Mouse (Mus musculus): ENCODE results near the gene Zan. TPM values are rescaled to one million over a fixed set of nuclear protein-coding genes. Genes with fewer than 3 reads are reported as not detected.

Gene Zan
- polyA plus RNA-seq, 2 experiments: 0.06 to 0.19 TPM

DNA sequence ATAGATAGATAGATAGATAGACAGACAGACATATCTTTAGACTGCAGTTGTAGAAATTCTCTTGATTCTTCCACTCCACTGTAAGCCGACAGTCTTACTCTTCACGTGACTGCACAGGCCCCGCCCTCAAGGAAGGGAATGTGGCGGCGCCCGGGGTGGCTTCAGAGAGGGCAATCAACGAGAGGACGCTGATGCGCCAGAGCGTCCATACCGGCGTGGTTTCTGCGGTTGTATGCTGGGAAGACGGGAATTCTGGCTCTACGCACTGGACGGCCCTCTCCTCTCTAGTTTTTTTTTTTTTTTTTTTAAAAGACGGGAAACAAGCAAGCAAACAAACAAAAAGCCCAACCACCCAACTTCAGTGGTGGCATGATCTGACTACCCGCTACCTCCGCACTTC lies 138.6 kb downstream of the Zan start:
- Histone ChIP-seq H3K4me3 (ENCODE audit: insufficient read depth in 1 of 2, low read depth in 2 of 2, low read length in 2 of 2) (peak overlapping the region; percentile 56 to 82), H3K9me3 (ENCODE audit: control insufficient read depth, low read length) (no peaks in the 10 kb centered on the region), H3K36me3 (replicated peaks; ENCODE audit: control insufficient read depth, insufficient read depth, low read depth) (no peaks in the 10 kb centered on the region), H3K9ac (replicated peaks) (peak overlapping the region; percentile 67), H3K4me2 (ENCODE audit: low read depth) (peak overlapping the region; percentile 83), H3K27ac (no peak overlapping the region), H3K27me3 (ENCODE audit: control insufficient read depth, insufficient read depth, low read length) (no peaks in the 10 kb centered on the region), H3K4me1 (replicated peaks; ENCODE audit: control insufficient read depth in 2 of 2, insufficient read depth in 2 of 2, low read length in 1 of 2) (peaks cover 2 to 20% of the 10 kb centered on the region in 2 experiments; a peak in 2 of 4 replicates)
- peak; percentile 66 for ATAC-seq (ENCODE audit: insufficient read depth)
- DNase-seq (ENCODE audit: low read depth in 3 of 3, low spot score in 3 of 3): peak; percentile 55 to 71 (median 65)
- under 1% methylated on average over 19 of the region's 19 CpGs for WGBS (ENCODE audit: insufficient replicate concordance)
- no peak for TF ChIP-seq CTCF (IDR thresholded peaks at IDR 0.05; ENCODE audit: low read depth)
- TF ChIP-seq EP300 (IDR thresholded peaks at IDR 0.05; ENCODE audit: low read depth): no peak

DNA sequence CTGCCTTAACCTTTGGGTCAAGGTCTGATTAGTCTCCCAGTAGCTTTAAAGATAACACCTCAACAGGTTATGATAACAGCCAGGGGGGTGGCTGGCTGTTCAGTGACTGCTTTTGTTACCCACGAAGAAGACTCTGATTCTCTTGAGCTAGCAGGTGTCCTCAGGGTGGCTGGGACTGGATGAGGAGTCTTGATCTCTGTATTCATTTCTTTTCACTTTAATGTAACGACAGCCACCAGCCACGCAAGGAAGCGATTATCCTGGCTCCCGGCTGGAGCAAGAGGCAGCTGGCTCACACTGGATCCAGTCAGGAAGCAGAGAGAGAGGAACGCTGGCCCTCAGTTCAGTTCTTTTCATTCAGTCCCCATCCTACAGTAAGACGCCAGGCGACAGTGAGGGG lies 139.7 kb downstream of the Zan start:
- 68% methylated on average over 8 of the region's 8 CpGs for WGBS (ENCODE audit: insufficient replicate concordance)
- no peak overlapping the region; the same call in 1 of the 2 replicates for H3K4me2 ChIP-seq (ENCODE audit: low read depth)
- H3K36me3 ChIP-seq (replicated peaks; ENCODE audit: control insufficient read depth, insufficient read depth, low read depth): no peaks in the 10 kb centered on the region
- no peak overlapping the region for H3K4me3 ChIP-seq (ENCODE audit: insufficient read depth in 1 of 2, low read depth in 2 of 2, low read length in 2 of 2)
- no peak overlapping the region for H3K27ac ChIP-seq
- H3K4me1 ChIP-seq (replicated peaks; ENCODE audit: control insufficient read depth in 2 of 2, insufficient read depth in 2 of 2, low read length in 1 of 2): peaks cover 2 to 24% of the 10 kb centered on the region in 2 experiments; a peak in 2 of 4 replicates
- no peak for ATAC-seq (ENCODE audit: insufficient read depth)
- H3K27me3 ChIP-seq (ENCODE audit: control insufficient read depth, insufficient read depth, low read length): no peaks in the 10 kb centered on the region
- H3K9me3 ChIP-seq (ENCODE audit: control insufficient read depth, low read length): no peaks in the 10 kb centered on the region
- no peak overlapping the region for H3K9ac ChIP-seq (replicated peaks)
- no peak for DNase-seq (ENCODE audit: low read depth in 3 of 3, low spot score in 3 of 3)
- TF ChIP-seq CTCF (IDR thresholded peaks at IDR 0.05; ENCODE audit: low read depth): no peak
- no peak for TF ChIP-seq EP300 (IDR thresholded peaks at IDR 0.05; ENCODE audit: low read depth)

- 69% methylated on average over 6 of the region's 6 CpGs for WGBS (ENCODE audit: insufficient replicate concordance)
These were observed 141.8 kb downstream of the Zan start for GRCm38 (mm10) chr5:137335066-137335465.

GRCm38 (mm10) chr5:137334317-137334716 lies 142.5 kb downstream of the Zan start:
- no peaks in the 10 kb centered on the region for H3K9me3 ChIP-seq (ENCODE audit: control insufficient read depth, low read length)
- no peaks in the 10 kb centered on the region for H3K36me3 ChIP-seq (replicated peaks; ENCODE audit: control insufficient read depth, insufficient read depth, low read depth)
- TF ChIP-seq EP300 (IDR thresholded peaks at IDR 0.05; ENCODE audit: low read depth): no peak
- TF ChIP-seq CTCF (IDR thresholded peaks at IDR 0.05; ENCODE audit: low read depth): no peak
- no peak overlapping the region for H3K27ac ChIP-seq
- ATAC-seq (ENCODE audit: insufficient read depth) (no peak), DNase-seq (ENCODE audit: low read depth in 3 of 3, low spot score in 3 of 3) (no peak)
- no peak overlapping the region for H3K4me3 ChIP-seq (ENCODE audit: insufficient read depth in 1 of 2, low read depth in 2 of 2, low read length in 2 of 2)
- WGBS (ENCODE audit: insufficient replicate concordance): 29% methylated on average over 10 of the region's 10 CpGs
- H3K4me2 ChIP-seq (ENCODE audit: low read depth): peak overlapping the region; percentile 86
- H3K4me1 ChIP-seq (replicated peaks; ENCODE audit: control insufficient read depth in 2 of 2, insufficient read depth in 2 of 2, low read length in 1 of 2): peaks cover 2 to 20% of the 10 kb centered on the region in 2 experiments; a peak in 2 of 4 replicates
- H3K27me3 ChIP-seq (ENCODE audit: control insufficient read depth, insufficient read depth, low read length): no peaks in the 10 kb centered on the region
- H3K9ac ChIP-seq (replicated peaks): no peak overlapping the region

More at GRCm38 (mm10) chr5:137335066-137335465, 141.8 kb downstream of the Zan start:
- no peak overlapping the region for H3K27ac ChIP-seq
- ATAC-seq (ENCODE audit: insufficient read depth): no peak
- TF ChIP-seq EP300 (IDR thresholded peaks at IDR 0.05; ENCODE audit: low read depth): no peak
- no peak for TF ChIP-seq CTCF (IDR thresholded peaks at IDR 0.05; ENCODE audit: low read depth)
- no peak overlapping the region for H3K4me2 ChIP-seq (ENCODE audit: low read depth)
- H3K36me3 ChIP-seq (replicated peaks; ENCODE audit: control insufficient read depth, insufficient read depth, low read depth): no peaks in the 10 kb centered on the region
- no peaks in the 10 kb centered on the region for H3K27me3 ChIP-seq (ENCODE audit: control insufficient read depth, insufficient read depth, low read length)
- DNase-seq (ENCODE audit: low read depth in 3 of 3, low spot score in 3 of 3): no peak
- H3K9ac ChIP-seq (replicated peaks): no peak overlapping the region
- H3K4me3 ChIP-seq (ENCODE audit: insufficient read depth in 1 of 2, low read depth in 2 of 2, low read length in 2 of 2): no peak overlapping the region
- H3K9me3 ChIP-seq (ENCODE audit: control insufficient read depth, low read length): no peaks in the 10 kb centered on the region
- peaks cover 2 to 21% of the 10 kb centered on the region in 2 experiments; a peak in 2 of 4 replicates for H3K4me1 ChIP-seq (replicated peaks; ENCODE audit: control insufficient read depth in 2 of 2, insufficient read depth in 2 of 2, low read length in 1 of 2)

DNA sequence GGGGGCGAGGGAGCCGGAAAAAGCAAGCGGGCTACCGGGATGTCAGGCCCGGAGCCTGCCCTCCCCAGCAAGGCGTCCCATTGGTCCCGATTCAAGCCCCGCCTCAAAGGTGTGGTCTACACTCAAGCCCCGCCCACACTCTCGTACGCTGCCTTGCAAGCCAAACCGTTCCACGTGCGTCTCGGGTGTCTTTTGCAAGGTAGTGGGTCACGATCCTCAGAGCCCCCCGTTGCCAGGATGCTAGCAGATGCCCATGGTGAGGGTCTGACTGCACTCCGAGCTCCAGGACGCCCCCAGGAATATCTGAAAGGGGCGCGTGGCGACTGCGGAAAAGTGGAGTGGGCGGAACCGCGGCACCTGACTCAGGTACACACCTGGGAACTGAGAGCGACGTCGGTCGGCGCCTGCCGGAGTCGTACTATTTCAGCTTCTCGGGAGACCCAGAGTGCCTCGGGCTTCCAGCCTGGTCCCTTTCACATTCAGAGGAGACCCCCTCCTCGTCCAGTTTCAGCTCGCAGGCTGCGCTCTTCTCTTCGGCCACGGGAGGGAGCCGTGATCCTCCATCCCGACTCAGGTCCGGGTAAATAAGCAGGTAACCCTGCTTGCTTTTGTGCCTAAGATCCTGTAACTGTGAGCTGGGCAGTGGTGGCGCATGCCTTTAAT lies 143.2 kb downstream of the Zan start, which contains the start of gene Slc12a9:
TSS of gene Slc12a9 (minus strand) at position 86 of the 663 bp plus-strand sequence.
- DNase-seq (ENCODE audit: low read depth in 3 of 3, low spot score in 3 of 3) (peak; percentile 76 to 81 (median 78)), ATAC-seq (ENCODE audit: insufficient read depth) (peak; percentile 82)
- Histone ChIP-seq H3K36me3 (replicated peaks; ENCODE audit: control insufficient read depth, insufficient read depth, low read depth) (no peaks in the 10 kb centered on the region), H3K27me3 (ENCODE audit: control insufficient read depth, insufficient read depth, low read length) (no peaks in the 10 kb centered on the region), H3K9me3 (ENCODE audit: control insufficient read depth, low read length) (no peaks in the 10 kb centered on the region), H3K4me1 (replicated peaks; ENCODE audit: control insufficient read depth in 2 of 2, insufficient read depth in 2 of 2, low read length in 1 of 2) (peaks cover 0 to 16% of the 10 kb centered on the region in 2 experiments; a peak in 2 of 4 replicates), H3K4me2 (ENCODE audit: low read depth) (peak within 1 kb of the TSS; percentile 86), H3K4me3 (ENCODE audit: insufficient read depth in 1 of 2, low read depth in 2 of 2, low read length in 2 of 2) (peak within 1 kb of the TSS; percentile 61 to 77), H3K9ac (replicated peaks) (peak within 1 kb of the TSS; percentile 35; the same call in 1 of the 2 replicates), H3K27ac (no peak within 1 kb of the TSS)
- under 1% methylated on average over 44 of the region's 44 CpGs for WGBS (ENCODE audit: insufficient replicate concordance)
- TF ChIP-seq CTCF (IDR thresholded peaks at IDR 0.05; ENCODE audit: low read depth) (peak; percentile 85), EP300 (IDR thresholded peaks at IDR 0.05; ENCODE audit: low read depth) (no peak)

All from liver, embryonic 14.5 days (tissue).